Mouse (Mus musculus): Measurements from ENCODE around the gene Nxn. TPM values are rescaled to one million over a fixed set of nuclear protein-coding genes. Genes with fewer than 3 reads are reported as not detected.
A peak's percentile ranks its signal among the peaks of the same experiment; 100 is the strongest.

Gene Nxn
- 10 to 100 TPM; 37.3 to 38.0 TPM for total RNA-seq (2021)
- long read RNA-seq, experiment 1, transcript Nxn-201 (8 exons, 2,755 nt) = major isoform, 75 of 82 reads
- long read RNA-seq, experiment 1, partial matches to known transcripts = 3 of 82 reads
- long read RNA-seq, experiment 1, other reads (novel, unspliced or antisense) = 4 of 82 reads
- long read RNA-seq, experiment 2, transcript Nxn-201 (8 exons, 2,755 nt) = major isoform, 61 of 67 reads
- long read RNA-seq, experiment 2, partial matches to known transcripts = 5 of 67 reads
- long read RNA-seq, experiment 2, other reads (novel, unspliced or antisense) = 1 of 67 reads

GRCm38 (mm10) chr11:76398798-76399586 lies at the start of gene Nxn:
TSS of gene Nxn (minus strand) at chr11:76399140.
- peak; percentile 97 for DNase-seq

GRCm38 (mm10) chr11:76446251-76446650 lies 47.3 kb upstream of the Nxn start:
- no peak for DNase-seq

DNA sequence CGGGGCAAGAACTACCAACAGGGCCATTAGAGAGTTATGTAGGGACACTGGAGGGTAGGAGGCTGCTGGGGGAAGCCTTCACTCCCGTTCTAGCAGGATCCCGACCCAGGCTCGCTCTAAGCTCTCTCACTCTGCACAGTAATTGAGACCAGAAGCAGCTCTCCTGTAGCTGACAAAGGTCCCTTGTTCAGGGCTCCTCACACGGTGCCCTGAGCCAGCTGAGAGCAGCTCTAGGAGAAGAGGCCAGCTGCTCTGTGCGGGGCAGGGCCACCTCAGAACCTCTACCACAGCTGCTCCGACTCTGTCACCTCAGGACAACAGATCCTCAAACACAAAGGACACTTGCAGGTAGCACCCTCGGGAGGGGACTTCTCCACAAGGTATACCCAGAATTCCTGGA lies 46.5 kb upstream of the Nxn start:
- no peak for DNase-seq

DNA sequence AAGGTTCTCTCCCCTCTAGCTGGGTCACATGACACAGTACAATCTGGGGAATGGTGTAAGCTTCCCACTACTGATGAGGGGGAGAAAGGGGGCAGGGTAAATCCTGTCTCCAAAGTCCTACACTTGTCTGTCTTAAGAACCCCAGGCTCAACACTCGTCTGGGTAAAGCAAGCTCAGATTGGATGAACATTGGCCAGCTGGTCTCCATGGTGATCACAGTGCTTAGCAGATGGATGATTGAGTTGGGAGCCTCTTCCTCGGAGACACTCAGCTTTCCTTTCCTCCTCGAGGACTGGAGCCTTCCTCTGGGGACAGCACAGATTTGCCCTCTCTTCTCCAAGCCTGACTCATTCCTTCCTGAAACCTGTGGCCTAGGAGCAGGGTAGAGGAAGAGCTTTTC lies 40.7 kb upstream of the Nxn start:
- no peak for DNase-seq

DNA sequence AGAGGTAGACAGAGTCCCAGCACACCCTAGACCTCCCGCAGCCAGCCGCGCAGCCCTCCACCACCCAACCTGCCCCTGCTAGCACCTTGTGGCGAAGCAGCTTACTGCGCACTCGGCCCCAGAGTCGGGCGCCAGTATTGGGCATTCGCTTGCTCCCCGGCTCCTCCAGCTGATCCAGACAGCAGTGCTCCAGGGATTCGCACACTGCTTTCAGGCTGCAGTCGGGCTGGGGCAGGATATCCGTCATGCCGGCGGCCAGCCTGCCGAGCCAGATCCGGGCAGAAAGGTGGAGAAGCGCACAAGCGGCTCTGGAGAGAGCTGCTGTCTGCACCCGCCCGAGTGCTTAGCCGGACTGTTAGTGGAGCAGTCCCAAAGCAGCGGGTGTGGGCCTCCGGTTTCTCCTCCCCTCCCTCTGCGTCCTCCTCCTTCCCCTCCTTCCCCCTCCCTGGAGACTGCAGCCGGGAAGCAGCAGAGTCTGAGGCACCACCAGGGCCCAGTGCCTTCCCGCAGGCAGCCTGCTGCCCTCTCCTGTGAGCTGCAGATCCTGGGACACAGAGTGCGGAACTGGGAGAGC lies 38.0 kb upstream of the Nxn start:
- peak; percentile 64 for DNase-seq

- peak; percentile 59 for DNase-seq
Measured at GRCm38 (mm10) chr11:76436009-76436408, 37.1 kb upstream of the Nxn start.

GRCm38 (mm10) chr11:76429966-76430631 lies 31.2 kb upstream of the Nxn start:
- no peak for DNase-seq

DNA sequence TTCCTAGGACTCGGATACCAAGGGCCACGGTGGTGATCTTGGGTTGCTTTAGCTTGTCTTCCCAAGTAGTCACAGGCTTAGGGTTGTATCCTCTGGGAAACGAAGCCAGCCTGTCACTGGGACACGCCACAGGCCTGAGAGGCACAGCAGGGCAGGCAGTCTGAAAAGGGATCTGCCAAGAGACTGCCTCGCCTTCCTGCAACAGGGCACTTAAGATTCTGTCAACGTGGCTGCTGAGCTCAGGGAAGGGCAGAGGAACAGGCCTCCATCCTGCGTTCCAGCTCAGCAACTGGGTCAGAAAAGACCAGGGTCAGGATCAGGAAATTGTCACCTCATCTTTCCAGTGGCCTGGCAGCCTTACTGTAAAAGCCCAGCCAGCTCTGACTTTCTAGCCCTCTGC lies 30.6 kb upstream of the Nxn start:
- DNase-seq = peak; percentile 42

DNA sequence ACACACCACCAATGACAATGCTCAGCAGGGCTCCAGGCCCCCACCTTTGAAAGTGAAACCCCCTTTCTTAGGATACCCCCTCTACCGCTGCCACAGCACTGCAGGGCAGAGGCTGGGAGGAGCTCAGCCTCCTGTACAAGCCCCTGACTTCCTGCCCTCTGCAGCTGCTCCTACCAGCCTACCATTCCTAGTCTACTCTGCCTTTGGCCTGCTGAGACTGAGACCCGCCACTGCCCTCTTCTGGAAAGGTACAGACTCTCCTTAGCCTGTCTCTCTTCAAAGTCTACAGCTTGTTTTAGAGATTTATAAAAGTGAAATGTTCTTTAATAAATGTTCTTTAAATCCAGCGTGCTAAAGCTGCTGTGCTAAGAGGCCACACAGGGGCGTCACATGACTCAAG lies 30.1 kb upstream of the Nxn start:
- DNase-seq = no peak

GRCm38 (mm10) chr11:76427781-76428180 lies 28.8 kb upstream of the Nxn start:
- DNase-seq = no peak

DNA sequence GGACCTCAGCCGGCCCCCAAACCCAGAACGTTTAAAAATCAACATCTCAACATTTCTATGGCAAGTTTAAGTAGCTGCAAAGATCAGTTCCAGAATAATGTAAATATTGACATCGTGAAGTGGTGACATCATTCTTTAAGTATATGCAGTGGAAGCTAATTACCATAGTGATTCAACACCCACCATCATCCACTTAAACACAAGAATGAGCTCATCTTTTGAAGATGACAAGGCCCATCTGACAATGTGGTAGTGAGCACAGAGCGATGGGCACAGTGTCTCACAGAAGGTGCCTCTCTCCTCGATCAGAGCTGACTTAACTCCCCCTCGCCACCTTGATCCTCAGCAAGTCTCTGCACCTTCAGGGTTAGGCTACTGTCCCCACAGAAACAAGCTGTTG lies 26.8 kb upstream of the Nxn start:
- DNase-seq = no peak

DNA sequence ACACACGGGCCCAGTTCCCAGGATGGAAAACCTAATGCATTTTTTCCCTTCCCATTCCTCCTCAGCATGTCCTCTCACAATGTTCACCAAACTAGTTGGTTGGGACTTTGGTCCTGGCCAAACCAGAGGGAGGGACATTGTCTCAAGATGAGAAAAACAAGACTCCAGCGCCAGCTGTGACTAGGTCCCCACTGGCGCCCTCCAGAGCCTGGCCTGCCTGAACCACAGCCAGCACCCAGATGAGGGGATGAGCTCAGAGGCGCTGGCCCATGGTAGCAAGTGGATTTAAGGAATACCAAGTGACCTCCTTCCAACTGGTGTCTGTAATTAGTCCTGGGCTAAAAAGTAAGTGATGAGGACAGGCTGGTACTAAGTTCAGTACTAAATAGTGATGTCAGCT lies 22.0 kb upstream of the Nxn start:
- peak; percentile 49 for DNase-seq

DNA sequence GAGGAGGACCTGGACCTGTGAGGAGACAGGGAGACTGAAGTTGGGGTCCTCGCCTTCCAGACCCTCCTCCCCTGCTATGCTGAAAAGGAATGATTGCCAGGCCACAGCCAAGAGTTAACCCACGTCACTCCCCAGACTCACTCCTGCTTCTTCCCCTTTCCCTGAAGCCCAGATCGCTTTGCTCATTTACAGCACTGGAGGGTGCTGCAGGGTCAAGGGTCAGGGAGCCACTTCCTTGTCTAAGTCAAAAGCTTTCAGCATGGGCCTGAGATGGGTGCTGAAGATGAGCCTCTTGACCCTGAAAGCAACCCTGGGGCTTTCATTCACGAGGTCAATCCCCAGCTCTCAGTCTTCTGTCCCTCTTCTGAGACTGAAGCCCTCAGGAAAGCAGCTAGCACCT lies 20.2 kb upstream of the Nxn start:
- no peak for DNase-seq

DNA sequence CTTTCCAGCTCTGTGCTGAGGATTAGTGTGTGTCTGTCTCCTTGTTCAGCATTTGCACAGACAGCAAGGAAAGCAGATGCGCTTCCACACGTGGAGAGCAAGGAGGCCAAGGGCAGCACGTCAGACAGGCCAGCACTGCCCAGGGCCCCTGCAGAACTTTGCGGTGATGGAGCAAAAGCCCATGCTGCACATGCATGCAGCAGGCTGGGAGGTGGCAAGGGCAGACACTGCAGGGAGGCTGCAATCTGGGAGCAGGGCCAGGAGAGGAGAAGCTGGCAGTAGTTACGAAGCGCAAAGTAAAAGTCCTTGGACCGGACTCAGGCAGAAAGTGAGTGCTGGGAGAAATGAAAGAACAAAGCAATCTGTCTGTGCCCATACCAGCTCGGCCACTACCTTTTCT lies 19.5 kb upstream of the Nxn start:
- peak; percentile 48 for DNase-seq

DNA sequence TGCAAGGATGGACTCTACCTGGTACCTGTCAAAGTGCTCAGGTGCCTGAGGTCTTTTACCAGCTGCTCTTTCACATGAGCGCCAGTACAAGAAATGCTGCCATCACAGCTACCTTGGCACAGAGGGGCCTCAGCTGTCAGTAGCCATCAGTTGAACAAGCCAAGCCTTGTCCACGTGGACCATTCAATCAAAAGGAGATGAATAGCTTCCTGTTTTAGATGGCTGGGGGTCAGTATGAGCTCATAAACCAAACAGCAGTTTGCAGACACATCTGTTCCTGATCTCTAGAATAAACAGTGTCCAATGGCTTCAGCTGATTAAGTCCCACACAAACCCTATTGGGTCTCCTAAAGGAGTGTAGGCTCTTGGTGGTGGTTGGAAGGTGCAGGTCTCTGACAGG lies 17.0 kb upstream of the Nxn start:
- no peak for DNase-seq

DNA sequence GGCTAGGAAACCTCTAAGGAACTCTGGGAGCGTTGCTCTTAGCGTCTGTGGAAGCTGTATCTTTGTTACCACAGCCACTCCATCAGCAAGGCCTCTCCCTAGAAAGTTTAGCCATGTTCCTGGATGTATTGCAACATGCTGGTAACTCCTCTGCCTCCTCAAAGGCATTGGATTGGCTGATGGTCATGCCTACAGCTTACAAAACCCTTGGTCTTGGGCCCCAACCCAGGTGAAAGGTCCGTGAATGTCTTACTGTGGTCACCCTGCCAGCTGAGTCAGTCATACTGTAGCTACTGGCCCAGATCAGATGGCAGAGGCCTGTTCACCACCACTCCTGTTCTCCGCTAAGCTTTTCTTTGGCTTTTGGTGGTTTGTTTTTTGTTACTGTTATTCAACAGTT lies 16.1 kb upstream of the Nxn start:
- no peak for DNase-seq

GRCm38 (mm10) chr11:76413202-76413601 lies 14.3 kb upstream of the Nxn start:
- DNase-seq = no peak

GRCm38 (mm10) chr11:76410826-76411225 lies 11.9 kb upstream of the Nxn start:
- peak; percentile 66 for DNase-seq

DNA sequence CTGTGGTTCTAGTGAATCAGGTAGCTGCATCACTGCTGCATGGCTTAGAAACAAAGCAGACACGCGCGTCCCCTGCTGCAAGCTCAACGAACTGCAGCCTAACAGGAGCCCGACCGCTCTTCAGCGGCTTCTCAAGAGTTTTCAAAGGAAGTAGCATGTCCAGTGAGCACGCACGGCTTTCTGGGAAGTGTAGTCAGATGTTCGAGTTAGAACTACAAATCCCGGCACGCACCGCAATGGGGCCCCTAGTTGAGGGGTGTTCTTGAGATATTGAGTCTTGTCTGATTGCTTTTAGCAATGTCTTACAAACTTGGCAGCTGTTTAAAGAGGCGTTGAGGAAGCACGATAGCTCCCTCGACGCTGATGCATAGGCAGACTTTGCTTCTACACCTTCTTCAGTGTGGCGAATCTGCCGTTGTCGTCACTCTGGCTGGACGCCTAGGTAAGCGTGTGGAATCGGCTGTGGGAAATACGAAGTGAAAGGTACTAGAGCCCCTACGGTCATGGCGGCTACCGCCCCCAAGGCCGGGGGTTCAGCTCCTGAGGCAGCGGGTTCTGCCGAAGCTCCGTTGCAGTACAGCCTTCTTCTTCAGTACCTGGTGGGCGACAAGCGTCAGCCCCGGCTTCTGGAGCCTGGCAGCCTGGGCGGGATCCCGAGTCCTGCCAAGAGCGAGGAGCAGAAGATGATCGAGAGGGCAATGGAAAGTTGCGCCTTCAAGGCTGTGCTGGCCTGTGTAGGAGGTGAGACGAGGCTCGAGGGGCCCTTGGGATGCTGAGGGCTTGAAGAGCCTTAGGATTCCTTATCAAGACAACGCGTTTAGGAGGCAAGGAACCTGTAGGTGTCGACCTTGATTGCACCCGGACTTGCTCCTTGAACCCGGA lies 8.0 kb upstream of the Nxn start, which contains the start of gene Timm22:
TSS of gene Timm22 (plus strand) at position 251 of the 882 bp plus-strand sequence.
- DNase-seq = peak; percentile 95

- no peak for DNase-seq
Measured at GRCm38 (mm10) chr11:76405626-76406264, 6.8 kb upstream of the Nxn start.

- no peak for DNase-seq
Measured at GRCm38 (mm10) chr11:76405113-76405512, 6.2 kb upstream of the Nxn start.

Measured in gastrocnemius, postnatal 10 days (tissue).